Mouse (Mus musculus) naive thymus-derived CD4-positive, alpha-beta T cell, adult 2 months (primary cell): ENCODE results near the gene Stpg1.

Experiments
- DNase-seq: peaks from one replicate; pipeline ENCODE4 v3.0.0-alpha.2; 2011; ENCODE audit warnings: low read depth

The Stpg1 gene

DNA sequence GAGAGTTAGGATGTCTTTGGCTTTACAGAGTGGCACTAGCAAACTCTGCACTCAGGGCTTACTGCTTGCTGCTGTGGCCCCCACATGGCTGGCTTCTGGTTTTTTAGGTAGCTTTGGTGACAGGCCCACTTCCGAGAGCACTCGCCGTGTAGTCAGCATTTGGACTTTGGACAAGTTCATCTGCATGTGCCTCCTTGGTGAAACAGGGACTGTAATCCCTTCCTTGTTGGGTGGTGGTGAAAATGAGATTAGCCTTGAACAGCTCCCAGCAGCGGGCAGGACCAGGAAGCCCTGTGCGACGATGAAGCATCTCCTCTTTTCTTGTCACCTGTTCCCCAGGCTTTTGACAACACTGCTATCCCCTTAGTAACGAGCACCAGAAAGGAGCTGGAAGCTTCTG is 19.3 kb downstream of the Stpg1 start:
- no peak for DNase-seq

DNA sequence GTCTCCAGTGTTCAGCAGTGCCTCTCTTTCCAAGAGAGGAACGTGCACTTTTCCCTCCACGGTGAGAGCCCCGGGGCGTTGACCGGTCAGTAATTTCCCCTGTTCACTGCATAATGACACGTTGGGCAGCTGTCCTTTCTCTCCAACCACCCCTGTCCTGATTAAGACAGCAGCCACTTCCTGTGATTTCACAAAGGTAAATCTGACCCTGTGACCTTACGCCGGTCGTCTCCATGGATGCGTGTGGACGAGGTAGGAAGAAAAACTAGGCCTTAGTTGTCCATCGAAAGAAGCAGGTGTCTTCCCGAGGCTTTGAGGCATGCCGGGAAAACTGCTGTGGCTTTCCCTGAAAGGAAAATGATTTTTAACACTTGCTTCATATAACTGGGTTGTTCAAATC is 20.3 kb downstream of the Stpg1 start:
- no peak for DNase-seq

DNA sequence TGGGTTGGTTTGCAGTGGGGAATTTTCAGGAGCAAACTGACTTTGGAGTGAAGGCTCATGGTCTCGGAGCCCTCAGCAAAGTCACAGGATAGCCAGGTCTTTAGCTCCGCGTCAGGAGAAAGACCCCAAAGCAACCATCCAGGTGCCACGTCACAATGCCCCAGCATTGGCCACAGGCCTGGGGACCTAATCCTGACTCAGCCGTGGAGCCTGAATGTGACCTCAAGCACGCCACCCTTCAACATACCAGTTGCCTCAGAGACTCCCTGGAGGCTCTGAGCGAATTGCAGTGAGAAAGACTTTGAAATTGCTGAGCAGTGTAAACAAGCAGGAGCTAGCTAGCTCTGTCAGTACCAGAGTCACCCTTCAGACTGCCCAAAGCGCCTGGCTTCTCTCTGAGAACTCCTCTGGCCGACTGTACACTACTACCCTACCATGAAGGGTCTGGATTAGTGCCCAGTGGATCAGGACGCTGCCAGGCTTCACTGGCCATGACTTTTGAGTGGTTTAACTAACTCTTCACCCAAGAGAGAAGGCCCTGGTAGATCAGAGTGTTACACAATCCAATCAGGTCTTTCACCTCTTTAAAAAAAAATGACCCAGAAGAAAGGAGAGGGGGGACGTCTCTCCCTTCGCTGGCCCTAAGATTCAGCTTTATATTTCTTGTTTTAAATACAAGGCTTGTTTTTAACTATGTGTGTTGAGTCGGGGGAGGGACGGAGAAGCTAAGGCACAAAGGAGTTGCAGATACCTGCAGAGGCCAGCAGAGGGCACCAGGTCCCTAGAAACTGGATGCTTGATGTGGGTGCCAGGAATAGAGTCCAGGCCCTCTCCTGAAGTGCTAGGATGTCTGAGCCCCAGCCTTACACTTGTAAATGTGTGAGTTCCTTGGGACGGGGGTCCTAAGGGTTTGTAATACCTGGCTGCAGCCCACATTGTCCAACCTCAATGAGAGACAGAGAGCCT is 22.0 kb downstream of the Stpg1 start:
- DNase-seq: peak; percentile 76

DNA sequence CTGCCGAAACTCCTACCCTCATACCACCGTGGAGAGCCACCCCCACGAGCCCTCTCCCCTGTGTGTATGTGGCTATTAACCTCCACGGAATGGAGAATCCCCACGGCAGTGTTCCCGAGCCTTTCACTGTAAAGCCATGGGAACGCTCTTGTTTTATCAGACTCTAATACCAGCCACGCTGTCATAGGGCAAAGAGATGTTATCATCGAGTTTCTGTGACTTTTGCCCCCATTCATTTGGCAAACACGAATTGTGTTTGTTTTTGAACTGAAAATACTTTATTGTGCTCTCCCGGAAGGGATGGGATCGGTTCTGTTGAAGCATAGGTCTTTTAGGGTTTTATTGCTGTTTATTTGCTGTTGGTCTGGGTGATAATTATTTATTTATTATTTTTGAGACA is 23.5 kb downstream of the Stpg1 start:
- no peak for DNase-seq

DNA sequence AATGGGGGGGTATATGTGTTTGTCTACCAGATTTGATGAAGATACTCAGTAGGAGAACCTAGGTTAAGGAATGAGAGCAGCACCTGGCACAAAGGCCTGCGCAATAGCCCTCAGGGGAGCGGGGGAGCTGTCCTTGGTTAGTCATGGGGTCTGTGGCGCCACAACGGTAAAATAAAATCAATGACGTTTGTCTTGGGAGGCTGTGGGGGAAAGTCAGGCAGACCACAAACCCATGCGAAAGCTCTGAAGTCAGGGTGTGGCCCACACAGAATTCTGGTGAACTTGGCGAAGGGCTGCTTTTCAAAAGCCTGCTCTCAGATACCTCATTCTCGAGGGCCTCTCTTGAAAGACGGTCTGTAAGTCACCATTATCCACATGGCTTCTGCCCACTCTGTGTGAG is 25.8 kb downstream of the Stpg1 start:
- peak; percentile 67 for DNase-seq

DNA sequence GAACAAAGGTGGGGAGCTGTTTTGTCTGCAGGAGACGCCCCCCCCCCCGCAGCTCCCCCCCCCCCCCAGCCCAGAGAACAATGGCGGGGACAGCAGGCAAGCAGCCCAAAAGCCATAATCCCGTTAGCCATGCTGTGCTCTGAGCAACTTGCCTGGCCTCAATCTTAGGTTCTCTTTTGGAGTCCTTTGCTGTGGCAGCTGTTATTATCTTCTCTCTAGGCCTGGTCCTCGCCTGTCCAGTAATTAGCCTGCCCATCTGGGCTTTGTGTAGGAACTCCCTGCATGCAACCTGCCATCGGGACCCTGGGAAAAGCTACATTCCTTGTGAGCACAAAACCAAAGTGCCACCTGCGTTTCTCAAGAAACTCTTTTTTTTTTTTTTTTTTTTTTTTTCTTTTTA is 29.3 kb downstream of the Stpg1 start:
- DNase-seq: no peak

DNA sequence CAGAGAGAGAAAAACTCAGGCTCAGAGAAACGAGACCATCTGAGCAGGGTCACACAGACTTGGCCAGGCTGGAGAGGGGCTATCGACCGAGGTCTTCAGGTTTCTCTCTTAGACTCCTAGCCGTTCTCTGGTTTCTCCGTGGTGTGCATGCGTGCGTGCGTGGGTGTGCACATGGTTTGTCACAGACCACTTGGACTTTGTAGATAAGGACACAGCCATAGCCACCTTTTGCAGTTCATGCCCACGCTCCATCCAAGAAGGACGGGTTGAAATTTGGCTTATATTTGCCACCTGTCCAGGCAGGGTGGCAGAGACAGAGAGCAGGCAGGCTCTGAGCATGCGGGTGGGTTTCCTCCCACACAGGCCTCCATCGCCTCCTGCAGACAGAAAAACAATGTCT is 30.5 kb downstream of the Stpg1 start:
- no peak for DNase-seq

DNA sequence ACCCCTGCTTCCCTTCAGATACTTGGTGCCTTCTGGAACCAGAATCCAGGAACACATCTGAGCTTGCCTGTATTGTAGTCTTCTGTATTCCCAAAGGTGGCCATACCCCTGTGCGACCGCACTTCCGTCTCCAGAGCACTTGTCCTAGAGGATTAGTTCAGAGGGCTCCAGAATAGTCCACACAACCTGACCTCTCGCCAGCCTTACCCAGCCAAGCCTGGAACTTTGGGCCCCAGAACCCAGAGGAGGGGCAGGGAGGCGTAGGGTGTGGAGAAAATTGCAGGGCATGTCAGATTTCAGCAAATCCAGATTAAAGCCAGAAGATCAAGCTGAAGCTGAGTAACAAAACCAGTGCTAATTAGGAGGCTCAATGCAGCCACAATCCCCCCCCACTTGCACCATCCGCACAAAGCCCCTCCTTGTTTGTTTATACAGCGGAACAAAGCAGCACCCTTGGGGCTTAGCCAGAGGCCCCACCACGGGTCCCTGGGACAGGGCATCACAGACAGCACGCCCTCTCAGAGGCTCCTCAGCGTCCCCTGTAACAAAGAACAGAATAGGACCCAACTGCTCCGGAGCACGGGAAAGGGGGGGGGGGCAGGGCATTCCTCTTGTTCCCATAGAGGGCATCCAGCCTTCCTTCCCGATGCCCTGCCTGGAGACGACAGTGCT is 31.6 kb downstream of the Stpg1 start:
- DNase-seq: no peak

DNA sequence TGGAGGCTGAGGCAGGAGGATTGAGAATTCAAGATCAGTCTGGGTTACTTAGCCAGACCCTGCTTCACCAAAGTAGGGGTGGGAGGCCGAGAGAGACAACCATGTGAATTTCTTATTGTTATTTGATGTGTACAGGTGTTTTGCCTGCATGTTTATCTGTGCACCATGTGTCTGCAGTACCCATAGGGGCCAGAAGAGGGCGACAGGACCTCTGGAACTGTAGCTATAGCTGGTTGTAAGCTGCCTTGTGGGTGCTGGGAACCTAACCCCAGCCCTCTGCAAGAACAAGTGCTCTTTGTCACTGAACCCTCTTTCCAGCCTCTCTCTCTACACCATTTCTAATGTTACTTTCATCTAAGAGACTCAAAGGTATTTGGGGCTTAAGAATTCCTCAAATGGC is 35.7 kb downstream of the Stpg1 start:
- DNase-seq: no peak

DNA sequence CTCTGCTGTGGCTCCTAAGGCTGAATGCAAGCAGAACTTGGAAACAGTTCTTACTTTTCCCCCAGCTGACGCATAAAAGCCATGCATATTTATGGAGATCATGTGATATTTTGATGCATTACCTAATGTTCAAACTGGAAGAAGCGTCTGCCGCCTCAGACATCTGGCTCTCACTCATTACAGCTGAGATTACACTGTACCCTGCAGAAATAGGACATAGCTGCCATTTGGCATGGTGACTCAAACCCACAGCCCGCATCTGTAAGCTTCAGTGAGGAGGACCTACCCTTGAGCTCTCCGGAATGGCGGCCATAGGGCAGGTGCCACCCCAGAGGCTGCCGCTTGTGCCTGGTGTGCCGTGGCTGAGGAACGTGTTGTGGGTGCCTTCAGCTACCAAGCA is 36.6 kb downstream of the Stpg1 start:
- DNase-seq: no peak

DNA sequence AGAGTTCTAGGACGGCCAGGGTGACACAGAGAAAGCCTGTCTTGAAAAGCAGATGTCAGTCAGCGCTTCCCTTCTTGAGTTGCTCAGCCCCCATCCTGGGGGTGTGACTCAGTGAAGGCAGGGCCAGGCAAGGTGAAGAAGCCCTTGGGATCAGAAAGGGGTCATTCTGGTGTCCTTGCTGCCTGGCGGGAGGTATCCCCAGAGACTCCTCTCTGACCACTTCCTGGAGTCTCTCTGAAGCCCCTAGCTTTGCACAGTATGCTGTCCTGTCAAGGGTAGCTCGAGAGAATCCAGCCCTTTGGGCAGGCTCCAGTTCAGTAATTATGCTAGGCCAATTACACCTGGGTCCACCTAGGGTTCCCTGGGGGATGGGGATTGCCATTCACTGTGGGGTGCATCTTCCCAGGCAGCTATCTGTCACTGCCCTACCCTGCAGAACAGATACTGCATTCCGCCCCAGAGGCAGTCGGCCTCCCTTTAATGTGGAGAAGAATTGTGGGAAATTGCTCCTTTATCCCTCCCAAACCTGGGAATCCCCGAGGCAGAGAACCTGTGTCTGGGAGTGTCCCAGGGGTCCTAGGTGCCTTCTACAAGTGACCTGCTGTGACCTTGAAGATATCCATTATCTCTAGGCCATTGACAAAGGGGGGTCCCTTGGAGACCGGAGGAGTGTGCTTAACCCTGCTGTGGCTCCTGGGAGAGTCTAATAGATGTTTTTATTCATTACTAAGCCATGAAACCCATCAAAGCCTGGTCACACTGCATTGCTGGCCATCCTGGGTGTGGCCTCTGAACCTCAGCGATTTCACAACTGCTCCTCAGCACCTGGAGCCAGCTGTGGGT is 37.4 kb downstream of the Stpg1 start:
- DNase-seq: no peak

DNA sequence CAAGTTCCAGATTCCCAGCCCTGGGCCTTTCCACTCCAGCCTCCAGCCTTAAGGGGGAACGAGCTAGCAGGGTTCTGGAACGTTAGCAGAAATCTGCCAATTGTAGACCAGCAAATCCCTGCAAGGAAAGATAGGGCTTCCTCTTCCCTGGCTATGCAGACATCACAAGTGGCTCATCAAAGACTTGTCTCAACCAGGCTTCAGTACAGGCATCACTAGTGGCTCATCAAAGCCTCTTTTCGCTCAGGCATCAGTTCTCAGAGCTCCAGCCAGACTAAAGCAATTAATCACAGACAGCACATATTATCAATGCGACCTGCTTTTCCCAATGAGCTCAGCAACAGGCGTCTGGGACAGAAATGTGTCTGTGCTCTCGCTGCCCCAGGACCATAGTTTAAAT is 38.4 kb downstream of the Stpg1 start:
- no peak for DNase-seq

DNA sequence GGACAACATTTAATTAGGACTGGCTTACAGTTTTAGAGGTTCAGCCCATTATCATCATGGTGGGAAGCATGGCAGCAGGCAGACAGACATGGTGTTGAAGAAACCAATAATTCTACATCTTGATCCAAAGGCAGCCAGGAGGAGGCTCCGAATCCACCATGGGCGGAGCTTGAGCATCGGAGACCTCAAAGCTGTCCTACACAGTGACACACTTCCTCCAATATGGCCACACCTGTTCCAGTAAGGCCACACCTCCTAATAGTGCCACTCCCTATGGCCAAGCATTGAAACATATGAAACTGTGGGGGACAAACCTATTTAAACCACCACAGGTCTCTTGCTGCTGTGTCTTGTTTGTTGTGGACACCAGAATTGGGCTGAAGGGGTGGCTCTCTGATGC is 40.4 kb downstream of the Stpg1 start:
- DNase-seq: no peak

DNA sequence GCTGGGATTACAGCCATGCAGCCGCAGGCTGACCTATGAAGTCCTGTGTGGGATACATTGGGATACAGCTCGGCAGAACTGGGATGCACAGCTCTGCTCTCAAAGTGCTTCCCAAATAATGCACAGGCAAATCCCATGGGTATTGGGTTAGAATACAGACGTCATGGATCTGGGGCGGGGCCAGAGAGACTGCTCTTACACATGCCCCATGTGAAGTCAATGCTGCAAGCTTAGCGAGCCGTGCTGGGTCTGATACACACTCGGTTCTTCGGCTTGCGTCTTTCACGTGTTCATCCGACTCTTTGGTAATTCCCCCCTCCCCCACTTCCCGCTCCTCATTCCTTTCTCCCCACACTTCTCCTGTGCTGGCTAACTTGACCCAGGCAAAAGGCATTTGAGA is 44.5 kb downstream of the Stpg1 start:
- DNase-seq: no peak

DNA sequence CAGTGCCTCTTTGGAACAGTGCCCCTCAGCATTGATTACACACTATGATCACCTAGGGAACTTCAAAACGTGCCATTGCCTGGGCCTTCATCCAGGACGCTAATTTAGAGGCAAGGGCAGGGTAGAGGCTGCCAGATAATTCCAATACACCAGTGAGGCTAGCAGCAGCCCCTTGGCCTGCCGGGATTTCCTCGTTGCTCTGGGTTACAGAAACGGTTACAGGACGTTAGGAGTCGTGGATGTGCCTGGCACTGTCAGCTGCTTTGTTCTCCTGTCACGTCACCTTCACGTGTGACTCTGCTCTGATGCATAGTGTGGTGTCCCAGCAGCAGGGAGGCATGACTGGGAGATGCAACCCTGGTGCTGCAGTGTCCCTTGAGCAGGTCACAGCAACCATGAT is 45.5 kb downstream of the Stpg1 start:
- DNase-seq: no peak

DNA sequence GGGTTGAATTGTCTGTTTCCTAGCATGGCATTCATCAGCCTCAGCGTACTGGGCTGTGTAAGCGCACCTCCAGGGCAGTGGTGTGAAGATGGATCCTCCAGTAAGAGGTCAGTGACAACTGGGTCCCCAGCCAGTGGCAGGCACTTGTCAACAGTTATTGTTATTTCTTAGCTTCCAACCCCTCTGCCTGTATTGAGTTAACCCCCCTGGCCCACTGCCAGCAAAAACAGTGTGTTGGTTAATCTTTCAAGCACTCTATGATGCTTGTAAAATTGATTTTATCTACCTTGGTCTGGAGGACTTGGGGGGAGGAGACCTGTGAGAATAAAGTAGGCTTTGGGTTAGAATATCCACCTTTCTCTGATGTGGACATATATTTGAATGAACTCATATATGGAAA is 49.7 kb downstream of the Stpg1 start:
- no peak for DNase-seq

DNA sequence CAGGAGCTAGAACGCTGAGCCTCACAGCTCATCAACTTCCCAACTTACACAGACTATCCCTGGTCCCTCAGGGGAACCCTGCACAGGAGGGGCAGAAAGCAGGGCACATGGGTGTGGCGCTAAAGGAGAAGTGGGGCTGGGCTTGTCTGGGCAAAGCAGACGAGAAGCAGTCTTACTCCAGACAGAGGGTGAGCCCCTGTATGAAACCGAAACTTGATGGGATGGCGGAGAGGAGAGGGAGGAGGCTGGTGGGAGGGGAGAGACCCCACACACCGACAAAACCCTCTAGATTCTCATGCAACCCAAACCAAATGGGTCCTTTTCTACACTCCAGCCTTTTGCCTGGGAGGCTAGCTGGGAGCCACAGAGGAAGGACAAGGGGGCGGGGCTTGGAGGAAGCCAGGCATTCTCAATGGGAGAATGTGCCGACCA is 50.5 kb downstream of the Stpg1 start:
- DNase-seq: peak; percentile 35

DNA sequence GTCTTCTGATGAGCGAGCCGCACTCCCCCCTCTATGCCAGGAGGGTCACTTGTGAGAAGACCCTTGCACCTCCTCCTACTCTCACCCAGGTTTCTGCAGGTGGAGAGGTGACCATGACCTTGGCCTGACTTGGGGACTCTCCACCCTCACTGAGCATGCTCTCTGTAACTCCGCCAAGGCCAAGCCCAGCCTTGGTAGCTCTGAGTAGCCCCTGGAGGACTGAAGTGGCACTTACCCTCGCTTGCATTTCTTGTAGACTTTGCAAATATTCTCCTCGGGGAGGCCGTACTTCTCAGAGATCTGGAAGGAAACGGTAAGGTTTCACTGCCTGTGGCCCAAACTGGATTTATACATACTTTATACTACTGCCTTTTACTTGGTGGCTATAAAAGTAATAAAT is 51.4 kb downstream of the Stpg1 start:
- DNase-seq: no peak

DNA sequence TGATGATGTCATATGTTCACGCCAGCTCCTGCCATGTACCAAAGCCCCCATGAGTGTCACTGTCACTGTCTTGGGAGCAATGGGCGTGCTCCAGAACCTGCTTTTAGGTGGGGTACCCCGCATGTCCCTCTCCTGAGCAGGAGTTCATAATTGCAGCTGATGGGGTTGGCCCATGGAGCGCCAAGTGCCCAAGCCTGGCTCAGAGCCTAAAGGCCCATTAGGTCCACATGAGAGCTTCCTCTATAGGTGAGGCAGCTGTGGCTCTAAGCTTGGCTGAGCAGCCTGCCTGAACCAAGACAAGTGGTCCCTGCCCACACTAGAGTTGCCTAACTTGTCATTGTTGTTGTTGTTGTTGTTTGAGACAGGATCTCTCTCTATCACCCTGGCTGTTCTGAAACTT is 52.2 kb downstream of the Stpg1 start:
- DNase-seq: no peak

DNA sequence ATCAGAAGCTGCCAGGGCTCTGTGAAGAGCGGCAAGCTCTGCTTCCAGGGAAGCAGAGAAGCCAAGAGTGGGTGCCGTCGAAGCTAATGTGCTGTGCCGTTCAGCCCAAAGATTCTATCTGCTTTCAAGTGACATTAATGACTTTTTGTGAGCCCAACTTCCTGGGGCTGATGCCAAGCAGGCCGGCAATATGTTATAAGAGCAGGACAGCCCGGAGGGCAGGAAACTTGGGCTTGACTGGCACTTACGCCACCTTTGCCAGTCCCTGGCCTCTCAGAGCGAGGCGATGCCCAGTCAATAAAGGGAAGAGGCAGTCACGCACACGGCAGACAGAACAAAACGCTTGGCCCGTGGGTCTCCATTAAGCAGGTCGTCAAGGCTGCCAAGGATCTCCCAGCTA is 53.0 kb downstream of the Stpg1 start:
- no peak for DNase-seq

DNA sequence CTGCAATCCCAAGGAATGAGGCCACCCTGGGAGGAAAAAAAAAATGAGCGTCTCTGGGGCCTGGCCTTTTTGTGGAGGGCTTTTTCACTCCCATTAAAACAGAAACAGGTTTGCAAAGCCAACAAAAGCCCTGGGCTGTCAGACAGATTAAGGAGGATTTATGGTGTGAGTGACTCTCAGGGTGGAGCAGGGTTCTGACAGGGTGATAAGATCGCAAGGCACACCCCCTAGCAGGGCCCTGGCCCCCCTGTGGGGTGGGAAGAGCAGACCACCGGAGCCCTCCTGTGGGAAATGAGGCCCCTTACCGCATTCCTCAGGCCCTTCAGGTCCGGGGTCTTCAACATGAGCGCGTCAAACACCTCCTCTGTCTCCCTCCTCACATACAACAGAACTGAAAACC is 53.5 kb downstream of the Stpg1 start:
- DNase-seq: no peak

DNA sequence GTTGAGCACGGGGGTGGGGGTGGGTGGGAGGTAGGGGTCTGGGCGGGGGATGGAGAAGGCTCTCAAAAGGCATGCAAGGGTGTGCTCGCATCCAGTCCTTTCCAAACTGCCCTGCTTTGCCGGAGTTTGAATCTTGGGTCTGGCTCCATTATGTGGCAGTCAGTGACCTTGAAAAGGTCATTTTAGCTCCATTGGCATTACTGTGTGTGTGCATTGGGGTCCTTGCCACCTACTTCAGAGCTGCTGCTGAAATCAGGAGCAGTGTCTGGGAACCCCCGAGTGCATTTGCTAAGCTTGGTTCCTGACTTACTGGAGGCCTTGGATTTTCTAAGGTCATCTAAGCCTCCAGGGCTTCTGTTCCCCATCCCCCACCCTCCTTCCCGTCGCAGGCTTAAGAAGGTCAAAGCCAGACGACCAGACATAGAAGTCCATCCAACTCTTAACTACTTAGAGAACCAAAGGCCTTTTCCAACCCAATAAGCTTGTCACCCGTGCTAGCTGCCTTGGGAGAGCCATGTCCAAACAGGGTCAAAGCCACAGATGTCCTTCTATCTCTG is 54.0 kb downstream of the Stpg1 start:
- no peak for DNase-seq
